Mouse (Mus musculus) layer of hippocampus, adult 18-20 months (tissue): ENCODE data around the gene Olfr33. TPM values are rescaled to one million over a fixed set of nuclear protein-coding genes. Genes with fewer than 3 reads are reported as not detected.

Experiments used
- DNase-seq, 2 experiments: peaks; one replicate each; pipeline ENCODE4 v3.0.0; 2022; ENCODE audit warnings: low spot score in 2 of 2
- long read RNA-seq: library from polyadenylated mRNA; stranded (forward); transcript quantifications from one replicate; pipeline ENCODE4 v2.0.0, GENCODE M21; 2021
- total RNA-seq, 2 experiments: library from RNA; stranded (reverse); gene quantifications; 2 replicates each; pipeline ENCODE4 v1.2.3; 2021

The Olfr33 gene
- not detected for total RNA-seq
- long read RNA-seq, result 0 reads

GRCm38 (mm10) chr7:102718970-102719369, at the start of gene Olfr33:
Gene Olfr33, minus strand, starts transcription at chr7:102719070.
- no peak for DNase-seq

GRCm38 (mm10) chr7:102759266-102759665, 40.4 kb upstream of the Olfr33 start, which contains the start of the genes Olfr560 and Olfr78:
Gene Olfr560, minus strand, starts transcription at chr7:102759366.
Gene Olfr78, minus strand, starts transcription at chr7:102759471.
- no peak for DNase-seq

GRCm38 (mm10) chr7:102752086-102752485, 33.2 kb upstream of the Olfr33 start:
- DNase-seq, result no peak

GRCm38 (mm10) chr7:102737705-102738104, 18.8 kb upstream of the Olfr33 start:
- no peak for DNase-seq

GRCm38 (mm10) chr7:102733793-102734192, 14.9 kb upstream of the Olfr33 start:
- DNase-seq, result no peak

GRCm38 (mm10) chr7:102727391-102727790, 8.5 kb upstream of the Olfr33 start, which contains the start of gene Olfr559:
Gene Olfr559, minus strand, starts transcription at chr7:102727491.
- DNase-seq, result no peak

- DNase-seq, result no peak
Measured at GRCm38 (mm10) chr7:102701915-102702314, 17.0 kb downstream of the Olfr33 start, which contains the start of gene Olfr558. Gene Olfr558, plus strand, starts transcription at chr7:102702215.

- DNase-seq, result no peak
Measured at GRCm38 (mm10) chr7:102698461-102698860, 20.4 kb downstream of the Olfr33 start.

- peak in 1 of 2 experiments; percentile 26 for DNase-seq
Measured at GRCm38 (mm10) chr7:102695358-102696125, 23.3 kb downstream of the Olfr33 start, which contains the start of gene Olfr557. Gene Olfr557, plus strand, starts transcription at chr7:102695910.

- peak; percentile 83 to 92 for DNase-seq
Measured at GRCm38 (mm10) chr7:102686944-102687501, 31.8 kb downstream of the Olfr33 start, which contains the start of gene Trim68. Gene Trim68, minus strand, starts transcription at chr7:102687327.

- peak in 1 of 2 experiments; percentile 3 for DNase-seq
Measured at GRCm38 (mm10) chr7:102681916-102682315, 37.0 kb downstream of the Olfr33 start.

- no peak for DNase-seq
Measured at GRCm38 (mm10) chr7:102676225-102676624, 42.6 kb downstream of the Olfr33 start.

- DNase-seq, result peak in 1 of 2 experiments; percentile 21
Measured at GRCm38 (mm10) chr7:102665378-102665777, 53.5 kb downstream of the Olfr33 start.

GRCm38 (mm10) chr7:102664599-102664998, 54.3 kb downstream of the Olfr33 start, which contains the start of gene Olfr556:
Gene Olfr556, plus strand, starts transcription at chr7:102664899.
- DNase-seq, result no peak

Other genes with a start within 250 kb of the Olfr33 start
- gene Olfr543, start 237.4 kb downstream of the Olfr33 start, total RNA-seq, result not detected
- gene Olfr544, start 230.8 kb downstream of the Olfr33 start, total RNA-seq, result not detected
- not detected for gene Olfr545, start 219.5 kb downstream of the Olfr33 start, total RNA-seq
- not detected for gene Olfr547, start 184.3 kb downstream of the Olfr33 start, total RNA-seq
- not detected for gene Olfr548-ps1, start 178.2 kb downstream of the Olfr33 start, total RNA-seq
- gene Olfr549, start 169.2 kb downstream of the Olfr33 start, total RNA-seq, result not detected
- 1 to 10 TPM; 3.3 to 4.0 TPM for gene Trim21, start 153.6 kb downstream of the Olfr33 start, total RNA-seq
- gene Olfr550, start 147.6 kb downstream of the Olfr33 start, total RNA-seq, result 1 to 10 TPM; 2.4 to 2.8 TPM
- not detected for gene Olfr551, start 127.2 kb downstream of the Olfr33 start, total RNA-seq
- under 1 TPM; 0.07 to 0.08 TPM for gene Olfr552, start 121.3 kb downstream of the Olfr33 start, total RNA-seq
- not detected for gene Olfr553, start 100.9 kb downstream of the Olfr33 start, total RNA-seq
- gene Olfr554, start 80.6 kb downstream of the Olfr33 start, total RNA-seq, result under 1 TPM in 1 of 2 experiments, not detected in 1; 0.23 TPM
- not detected for gene Olfr555, start 60.2 kb downstream of the Olfr33 start, total RNA-seq
- gene Olfr556, start 54.2 kb downstream of the Olfr33 start, total RNA-seq, result not detected
- gene Trim68, start 31.7 kb downstream of the Olfr33 start, total RNA-seq, result 1 to 10 TPM; 5.2 to 6.4 TPM
- gene Olfr557, start 23.2 kb downstream of the Olfr33 start, total RNA-seq, result under 1 TPM in 1 of 2 experiments, not detected in 1; 0.20 TPM
- gene Olfr558, start 16.9 kb downstream of the Olfr33 start, total RNA-seq, result under 1 TPM; 0.30 to 0.32 TPM
- not detected for gene Olfr559, start 8.4 kb upstream of the Olfr33 start, total RNA-seq
- not detected for gene Olfr560, start 40.3 kb upstream of the Olfr33 start, total RNA-seq
- under 1 TPM; 0.10 to 0.12 TPM for gene Olfr78, start 40.4 kb upstream of the Olfr33 start, total RNA-seq
- under 1 TPM in 1 of 2 experiments, not detected in 1; 0.13 TPM for gene Olfr561, start 52.2 kb upstream of the Olfr33 start, total RNA-seq
- not detected for gene Olfr564, start 84.4 kb upstream of the Olfr33 start, total RNA-seq
- gene Olfr566, start 139.7 kb upstream of the Olfr33 start, total RNA-seq, result not detected
- not detected for gene Olfr568, start 158.1 kb upstream of the Olfr33 start, total RNA-seq
- not detected for gene Olfr569, start 171.8 kb upstream of the Olfr33 start, total RNA-seq
- gene Olfr570, start 175.5 kb upstream of the Olfr33 start, total RNA-seq, result not detected
- not detected for gene Olfr571, start 198.5 kb upstream of the Olfr33 start, total RNA-seq
- not detected for gene Olfr572, start 205.3 kb upstream of the Olfr33 start, total RNA-seq
- not detected for gene Olfr573-ps1, start 223.5 kb upstream of the Olfr33 start, total RNA-seq
- not detected for gene Olfr574, start 229.4 kb upstream of the Olfr33 start, total RNA-seq
- not detected for gene Olfr575, start 239.7 kb upstream of the Olfr33 start, total RNA-seq
- gene Olfr576, start 243.6 kb upstream of the Olfr33 start, total RNA-seq, result not detected